Comparison of ENCODE assay signal across 12 mouse cellular contexts in genomic region chr5:128729341-128729740, GRCm38 (mm10). TPM values are rescaled to one million over a fixed set of nuclear protein-coding genes. Genes with fewer than 3 reads are reported as not detected.
DNase-seq lines count a peak whose midpoint lies in the region; ATAC-seq and TF ChIP-seq lines count a peak whose summit lies in the region.
"Had no signal": no experiment of that assay in that cellular context is flagged by ENCODE, and none has a peak within 500 bp of the region (broad histone marks: within the 10 kb centered on the region; RNA-seq: fewer than 3 reads in every experiment).

No protein-coding gene starts in this region.

- 0 out of 2 replicates have a peak, but pooled peaks cover 3% of the 10 kb centered on the region for H3K4me1 ChIP-seq in hindbrain, embryonic 10.5 days (replicated peaks)
- no peaks in the 10 kb centered on the region for H3K4me1 ChIP-seq in hindbrain, embryonic 14.5 days (replicated peaks; ENCODE audit: control insufficient read depth, insufficient read depth, low read length)
- no peaks in the 10 kb centered on the region for H3K4me1 ChIP-seq in lung, embryonic 14.5 days (ENCODE audit: insufficient read depth)
- H3K4me1 ChIP-seq: embryonic facial prominence, embryonic 12.5 days; heart, embryonic 10.5 days; liver, embryonic 13.5 days had no signal

- ATAC-seq in hindbrain, embryonic 14.5 days (ENCODE audit: low FRiP score), result no peak
- no peak for ATAC-seq in lung, embryonic 14.5 days (ENCODE audit: insufficient read depth)
- no peak for ATAC-seq in granulocyte monocyte progenitor cell, adult 5-6 weeks (replicated peaks; ENCODE audit: poor library complexity, severe bottlenecking)

- no peak overlapping the region for H3K4me2 ChIP-seq in hindbrain, embryonic 14.5 days (replicated peaks)
- H3K4me2 ChIP-seq in lung, embryonic 14.5 days, result no peak overlapping the region
- H3K4me2 ChIP-seq: embryonic facial prominence, embryonic 12.5 days; liver, embryonic 13.5 days had no signal

- H3K9ac ChIP-seq in hindbrain, embryonic 14.5 days, result no peak overlapping the region
- no peak overlapping the region for H3K9ac ChIP-seq in lung, embryonic 14.5 days
- H3K9ac ChIP-seq: embryonic facial prominence, embryonic 12.5 days; liver, embryonic 13.5 days had no signal

- TF ChIP-seq CTCF in lung, embryonic 14.5 days (IDR thresholded peaks at IDR 0.05; ENCODE audit: low read depth), result peak; percentile 53

- no peaks in the 10 kb centered on the region for H3K9me3 ChIP-seq in hindbrain, embryonic 10.5 days
- no peaks in the 10 kb centered on the region for H3K9me3 ChIP-seq in hindbrain, embryonic 14.5 days (ENCODE audit: control insufficient read depth, low read length)
- no peaks in the 10 kb centered on the region for H3K9me3 ChIP-seq in lung, embryonic 14.5 days (ENCODE audit: low read depth, low read length)
- H3K9me3 ChIP-seq: embryonic facial prominence, embryonic 12.5 days; heart, embryonic 10.5 days; liver, embryonic 13.5 days had no signal

- WGBS in hindbrain, embryonic 10.5 days, result 73% methylated on average over 5 of the region's 5 CpGs
- 82% methylated on average over 5 of the region's 5 CpGs for WGBS in hindbrain, embryonic 14.5 days
- WGBS in lung, embryonic 14.5 days, result 73% methylated on average over 5 of the region's 5 CpGs

- H3K4me3 ChIP-seq in hindbrain, embryonic 10.5 days, result no peak overlapping the region
- H3K4me3 ChIP-seq in hindbrain, embryonic 14.5 days (replicated peaks; ENCODE audit: low read length), result no peak overlapping the region
- H3K4me3 ChIP-seq in lung, embryonic 14.5 days (ENCODE audit: low read depth, low read length), result no peak overlapping the region
- H3K4me3 ChIP-seq: embryonic facial prominence, embryonic 12.5 days; heart, embryonic 10.5 days; liver, embryonic 13.5 days had no signal

- H3K36me3 ChIP-seq in hindbrain, embryonic 10.5 days, result no peaks in the 10 kb centered on the region
- H3K36me3 ChIP-seq in hindbrain, embryonic 14.5 days (replicated peaks; ENCODE audit: control insufficient read depth, insufficient read depth), result no peaks in the 10 kb centered on the region
- no peaks in the 10 kb centered on the region for H3K36me3 ChIP-seq in lung, embryonic 14.5 days (ENCODE audit: insufficient read depth)
- H3K36me3 ChIP-seq: embryonic facial prominence, embryonic 12.5 days; heart, embryonic 10.5 days; liver, embryonic 13.5 days had no signal

- H3K27me3 ChIP-seq in hindbrain, embryonic 10.5 days (ENCODE audit: insufficient read depth, poor library complexity, severe bottlenecking), result no peaks in the 10 kb centered on the region
- H3K27me3 ChIP-seq in hindbrain, embryonic 14.5 days (ENCODE audit: control insufficient read depth, insufficient read depth, low read length), result no peaks in the 10 kb centered on the region
- no peaks in the 10 kb centered on the region for H3K27me3 ChIP-seq in lung, embryonic 14.5 days (ENCODE audit: insufficient read depth, low read length)
- H3K27me3 ChIP-seq: embryonic facial prominence, embryonic 12.5 days; liver, embryonic 13.5 days had no signal

- no peak overlapping the region for H3K27ac ChIP-seq in hindbrain, embryonic 10.5 days
- H3K27ac ChIP-seq in hindbrain, embryonic 14.5 days, result no peak overlapping the region
- no peak overlapping the region for H3K27ac ChIP-seq in lung, embryonic 14.5 days (ENCODE audit: low read depth)
- H3K27ac ChIP-seq: embryonic facial prominence, embryonic 12.5 days; heart, embryonic 10.5 days; liver, embryonic 13.5 days had no signal

- peak; percentile 53 for DNase-seq in hindbrain, embryonic 10.5 days (ENCODE audit: low spot score)
- DNase-seq in hindbrain, embryonic 14.5 days (ENCODE audit: low spot score), result no peak
- DNase-seq in lung, embryonic 14.5 days, result peak; percentile 58
- no peak for DNase-seq in lung, postnatal 25 days (ENCODE audit: low spot score)
- peak; percentile 86 for DNase-seq in R1 (ENCODE audit: low read depth, low spot score)
- peak; percentile 19 for DNase-seq in mesoderm, embryonic 11.5 days (ENCODE audit: low read depth, low spot score)
- no peak for DNase-seq in frontal cortex, postnatal 36 days (ENCODE audit: low spot score in 2 of 2)
- DNase-seq: liver, embryonic 13.5 days had no signal

RNA-seq across cellular contexts. Expression of gene Piwil1, which starts 27.0 kb away (rescaled TPM):
- polyA plus RNA-seq in hindbrain, embryonic 10.5 days (2016; fragmentation: Nextera tagmentation; extraction: Ambion mirVana), result 0.14 TPM in 1 of 2 replicates, not detected in the other
- polyA plus RNA-seq in hindbrain, embryonic 14.5 days (2014; fragmentation: Nextera tagmentation; extraction: Ambion mirVana), result 0.12 and 0.19 TPM in 2 replicates
- polyA plus RNA-seq in lung, embryonic 14.5 days (2014; fragmentation: Nextera tagmentation; extraction: Ambion mirVana), result not detected in 2 replicates
- not detected in 2 replicates for total RNA-seq in granulocyte monocyte progenitor cell, adult 5-6 weeks (2014; fragmentation: Nextera tagmentation)
- not detected in 2 replicates for total RNA-seq in granulocyte monocyte progenitor cell, adult 5-6 weeks (2017)
- total RNA-seq: monocyte, adult 5-6 weeks had no signal
- polyA plus RNA-seq: heart, embryonic 10.5 days; liver, embryonic 13.5 days had no signal

Comparison
In these comparisons a context has a peak if more than half of its experiments do, and no peak if none do; other contexts are left out.
1. DNase-seq: peak in hindbrain, embryonic 10.5 days (single experiment), lung, embryonic 14.5 days (single experiment), R1 (single experiment) and mesoderm, embryonic 11.5 days (single experiment); none in hindbrain, embryonic 14.5 days (single experiment), lung, postnatal 25 days (single experiment) and frontal cortex, postnatal 36 days (0 of 2).